Mouse (Mus musculus): ENCODE measurements around the gene Zdhhc16. TPM values are rescaled to one million over a fixed set of nuclear protein-coding genes. Genes with fewer than 3 reads are reported as not detected.

Gene Zdhhc16
- polyA plus RNA-seq, 1 experiment: 104 TPM

DNA sequence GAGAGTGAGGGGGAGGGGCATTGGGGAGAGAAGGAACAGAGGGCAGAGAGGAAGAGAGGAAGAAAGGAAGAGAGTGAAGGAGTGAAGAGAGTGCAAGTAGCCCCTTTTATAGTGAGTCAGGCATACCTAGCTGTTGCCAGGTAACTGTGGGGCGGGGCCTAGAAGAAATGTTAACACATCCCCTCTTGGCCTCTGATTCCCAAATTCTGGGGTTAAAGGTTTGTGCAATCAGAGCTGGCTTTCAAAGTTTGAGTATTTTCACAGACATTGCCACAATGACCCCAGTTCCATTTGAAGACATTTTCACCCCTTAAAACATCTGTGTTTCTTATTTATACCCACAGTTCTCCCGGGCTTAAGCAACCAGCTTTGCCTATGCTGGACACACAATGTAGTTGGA, 28.0 kb upstream of the Zdhhc16 start:
- TF ChIP-seq MYOD1 (IDR thresholded peaks at IDR 0.05; ENCODE audit: control insufficient read depth, insufficient read length, low read depth) (no peak), CTCF (IDR thresholded peaks at IDR 0.05; ENCODE audit: control insufficient read depth, insufficient read depth, insufficient read length) (no peak), MYOG (IDR thresholded peaks at IDR 0.05; ENCODE audit: control insufficient read depth, extremely low read depth, insufficient read length) (no peak), USF1 (IDR thresholded peaks at IDR 0.05; ENCODE audit: low read depth) (no peak), MAX (IDR thresholded peaks at IDR 0.05) (no peak), CEBPB (IDR thresholded peaks at IDR 0.05; ENCODE audit: low read depth) (no peak), FOSL1 (IDR thresholded peaks at IDR 0.05; ENCODE audit: insufficient read depth, low read length, poor library complexity, severe bottlenecking) (no peak)
- Histone ChIP-seq H3K36me3 (ENCODE audit: control insufficient read depth, insufficient read depth) (no peaks in the 10 kb centered on the region), H3K27me3 (ENCODE audit: control insufficient read depth, insufficient read depth, insufficient read length) (no peaks in the 10 kb centered on the region), H3K79me3 (ENCODE audit: low read depth) (no peaks in the 10 kb centered on the region), H3K4me3 (ENCODE audit: insufficient read depth, poor library complexity, severe bottlenecking) (no peak overlapping the region), H3ac (ENCODE audit: control insufficient read depth, insufficient read length, low read depth) (no peak overlapping the region), H3K79me2 (ENCODE audit: control insufficient read depth, insufficient read depth) (no peaks in the 10 kb centered on the region)

DNA sequence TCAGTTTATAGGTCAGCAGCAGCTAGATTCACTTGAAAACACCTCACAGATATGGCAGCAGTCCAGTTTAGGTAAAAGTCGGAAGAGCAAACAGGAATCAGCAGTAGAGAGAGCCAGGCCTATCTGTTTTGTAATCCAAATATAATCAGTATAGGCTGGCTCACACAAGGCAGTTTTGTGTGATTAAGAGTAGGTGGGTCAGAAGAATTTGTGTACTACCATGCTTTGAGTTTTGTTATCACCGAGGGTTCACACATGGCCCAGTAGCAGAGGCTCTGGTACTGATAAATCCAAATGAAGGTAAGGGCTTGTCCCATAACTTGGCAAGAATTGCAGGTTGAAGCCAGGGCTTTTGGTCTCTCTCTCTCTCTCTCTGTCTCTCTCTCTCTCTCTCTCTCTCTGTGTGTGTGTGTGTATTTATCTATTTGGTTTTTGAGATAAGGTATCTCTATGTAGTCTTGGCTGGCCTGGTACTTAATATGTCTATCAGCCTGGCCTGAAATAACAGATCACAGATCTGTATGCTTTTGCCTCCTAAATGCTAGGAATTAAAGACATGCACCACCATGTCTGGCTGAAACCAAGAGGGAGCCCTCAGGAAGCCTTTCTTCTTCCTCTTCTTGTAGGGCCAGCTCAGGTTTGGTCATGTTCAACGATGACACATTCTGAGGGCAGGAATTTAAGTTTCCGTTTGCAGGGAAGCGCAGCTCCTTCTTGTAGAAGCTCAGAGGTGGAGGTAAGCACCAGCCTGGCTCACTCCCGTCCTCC, 26.8 kb upstream of the Zdhhc16 start:
- Histone ChIP-seq H3K36me3 (ENCODE audit: control insufficient read depth, insufficient read depth) (no peaks in the 10 kb centered on the region), H3K79me3 (ENCODE audit: low read depth) (no peaks in the 10 kb centered on the region), H3K4me3 (ENCODE audit: insufficient read depth, poor library complexity, severe bottlenecking) (no peak overlapping the region), H3K27me3 (ENCODE audit: control insufficient read depth, insufficient read depth, insufficient read length) (no peaks in the 10 kb centered on the region), H3ac (ENCODE audit: control insufficient read depth, insufficient read length, low read depth) (no peak overlapping the region), H3K79me2 (ENCODE audit: control insufficient read depth, insufficient read depth) (no peaks in the 10 kb centered on the region)
- TF ChIP-seq MYOG (IDR thresholded peaks at IDR 0.05; ENCODE audit: control insufficient read depth, extremely low read depth, insufficient read length) (no peak), MAX (IDR thresholded peaks at IDR 0.05) (no peak), FOSL1 (IDR thresholded peaks at IDR 0.05; ENCODE audit: insufficient read depth, low read length, poor library complexity, severe bottlenecking) (no peak), CEBPB (IDR thresholded peaks at IDR 0.05; ENCODE audit: low read depth) (no peak), USF1 (IDR thresholded peaks at IDR 0.05; ENCODE audit: low read depth) (no peak), MYOD1 (IDR thresholded peaks at IDR 0.05; ENCODE audit: control insufficient read depth, insufficient read length, low read depth) (no peak), CTCF (IDR thresholded peaks at IDR 0.05; ENCODE audit: control insufficient read depth, insufficient read depth, insufficient read length) (no peak)

GRCm38 (mm10) chr19:41907079-41907760, 26.1 kb upstream of the Zdhhc16 start:
- Histone ChIP-seq H3ac (ENCODE audit: control insufficient read depth, insufficient read length, low read depth) (no peak overlapping the region), H3K27me3 (ENCODE audit: control insufficient read depth, insufficient read depth, insufficient read length) (no peaks in the 10 kb centered on the region), H3K4me3 (ENCODE audit: insufficient read depth, poor library complexity, severe bottlenecking) (no peak overlapping the region), H3K79me3 (ENCODE audit: low read depth) (peaks cover 3% of the 10 kb centered on the region), H3K79me2 (ENCODE audit: control insufficient read depth, insufficient read depth) (peaks cover 5% of the 10 kb centered on the region), H3K36me3 (ENCODE audit: control insufficient read depth, insufficient read depth) (no peaks in the 10 kb centered on the region)
- no peak for TF ChIP-seq FOSL1 (IDR thresholded peaks at IDR 0.05; ENCODE audit: insufficient read depth, low read length, poor library complexity, severe bottlenecking)
- TF ChIP-seq MYOG (IDR thresholded peaks at IDR 0.05; ENCODE audit: control insufficient read depth, extremely low read depth, insufficient read length): no peak
- TF ChIP-seq USF1 (IDR thresholded peaks at IDR 0.05; ENCODE audit: low read depth): no peak
- no peak for TF ChIP-seq MYOD1 (IDR thresholded peaks at IDR 0.05; ENCODE audit: control insufficient read depth, insufficient read length, low read depth)
- TF ChIP-seq MAX (IDR thresholded peaks at IDR 0.05): no peak
- TF ChIP-seq CTCF (IDR thresholded peaks at IDR 0.05; ENCODE audit: control insufficient read depth, insufficient read depth, insufficient read length): no peak
- no peak for TF ChIP-seq CEBPB (IDR thresholded peaks at IDR 0.05; ENCODE audit: low read depth)

DNA sequence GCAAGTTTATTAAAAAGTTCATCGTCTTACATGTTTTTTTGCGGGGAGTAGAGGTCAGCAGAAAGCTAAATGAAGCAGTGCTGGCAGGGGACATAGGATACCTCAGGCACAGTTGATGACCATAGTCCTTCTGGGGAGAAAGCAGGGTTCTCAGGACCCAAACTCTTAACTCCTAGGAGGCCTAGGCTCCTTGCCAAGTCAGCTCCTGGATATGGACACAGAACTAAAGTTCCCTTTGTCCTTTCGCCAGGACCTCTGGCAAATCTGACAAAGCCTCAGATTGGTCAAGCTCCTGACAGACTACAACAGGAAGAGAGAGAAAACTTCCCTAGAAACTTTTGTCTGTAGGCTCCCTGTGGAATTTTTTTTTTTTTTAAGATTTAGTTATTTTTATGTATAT, 24.5 kb upstream of the Zdhhc16 start:
- no peaks in the 10 kb centered on the region for H3K27me3 ChIP-seq (ENCODE audit: control insufficient read depth, insufficient read depth, insufficient read length)
- TF ChIP-seq FOSL1 (IDR thresholded peaks at IDR 0.05; ENCODE audit: insufficient read depth, low read length, poor library complexity, severe bottlenecking): no peak
- TF ChIP-seq MAX (IDR thresholded peaks at IDR 0.05): no peak
- TF ChIP-seq MYOG (IDR thresholded peaks at IDR 0.05; ENCODE audit: control insufficient read depth, extremely low read depth, insufficient read length): no peak
- no peak for TF ChIP-seq USF1 (IDR thresholded peaks at IDR 0.05; ENCODE audit: low read depth)
- no peak for TF ChIP-seq CEBPB (IDR thresholded peaks at IDR 0.05; ENCODE audit: low read depth)
- TF ChIP-seq MYOD1 (IDR thresholded peaks at IDR 0.05; ENCODE audit: control insufficient read depth, insufficient read length, low read depth): no peak
- no peak for TF ChIP-seq CTCF (IDR thresholded peaks at IDR 0.05; ENCODE audit: control insufficient read depth, insufficient read depth, insufficient read length)
- H3K36me3 ChIP-seq (ENCODE audit: control insufficient read depth, insufficient read depth): peaks cover 6% of the 10 kb centered on the region
- H3K79me2 ChIP-seq (ENCODE audit: control insufficient read depth, insufficient read depth): peaks cover 20% of the 10 kb centered on the region
- H3K4me3 ChIP-seq (ENCODE audit: insufficient read depth, poor library complexity, severe bottlenecking): no peak overlapping the region
- H3ac ChIP-seq (ENCODE audit: control insufficient read depth, insufficient read length, low read depth): no peak overlapping the region
- H3K79me3 ChIP-seq (ENCODE audit: low read depth): peaks cover 18% of the 10 kb centered on the region

- Histone ChIP-seq H3K27me3 (ENCODE audit: control insufficient read depth, insufficient read depth, insufficient read length) (no peaks in the 10 kb centered on the region), H3K79me2 (ENCODE audit: control insufficient read depth, insufficient read depth) (peaks cover 36% of the 10 kb centered on the region), H3K79me3 (ENCODE audit: low read depth) (peaks cover 35% of the 10 kb centered on the region), H3ac (ENCODE audit: control insufficient read depth, insufficient read length, low read depth) (no peak overlapping the region), H3K4me3 (ENCODE audit: insufficient read depth, poor library complexity, severe bottlenecking) (no peak overlapping the region), H3K36me3 (ENCODE audit: control insufficient read depth, insufficient read depth) (peaks cover 21% of the 10 kb centered on the region)
- TF ChIP-seq FOSL1 (IDR thresholded peaks at IDR 0.05; ENCODE audit: insufficient read depth, low read length, poor library complexity, severe bottlenecking): no peak
- TF ChIP-seq CTCF (IDR thresholded peaks at IDR 0.05; ENCODE audit: control insufficient read depth, insufficient read depth, insufficient read length): no peak
- TF ChIP-seq USF1 (IDR thresholded peaks at IDR 0.05; ENCODE audit: low read depth): no peak
- TF ChIP-seq MYOD1 (IDR thresholded peaks at IDR 0.05; ENCODE audit: control insufficient read depth, insufficient read length, low read depth): no peak
- TF ChIP-seq CEBPB (IDR thresholded peaks at IDR 0.05; ENCODE audit: low read depth): no peak
- TF ChIP-seq MYOG (IDR thresholded peaks at IDR 0.05; ENCODE audit: control insufficient read depth, extremely low read depth, insufficient read length): no peak
- no peak for TF ChIP-seq MAX (IDR thresholded peaks at IDR 0.05)
Measured at GRCm38 (mm10) chr19:41910396-41910795, 22.9 kb upstream of the Zdhhc16 start.

All from C2C12 (cell line).